Mouse (Mus musculus): ENCODE data around the gene Tymp. TPM values are rescaled to one million over a fixed set of nuclear protein-coding genes. Genes with fewer than 3 reads are reported as not detected.
A peak's percentile ranks its signal among the peaks of the same experiment; 100 is the strongest.

Tymp gene
- polyA plus RNA-seq, 1 experiment, result 5.5 TPM

- Histone ChIP-seq H3K27ac (ENCODE audit: insufficient read depth, low read length) (peak overlapping the region; percentile 82), H3K4me3 (replicated peaks; ENCODE audit: insufficient read depth, low read depth, low read length) (peak overlapping the region; percentile 62), H3K27me3 (ENCODE audit: control insufficient read depth, insufficient read depth, low read length) (no peaks in the 10 kb centered on the region), H3K4me1 (ENCODE audit: control insufficient read depth, insufficient read depth, low read length) (peaks cover 27% of the 10 kb centered on the region)
- WGBS, result 1% methylated on average over 35 of the region's 35 CpGs
- DNase-seq, result peak; percentile 80 to 84
- TF ChIP-seq CTCF (IDR thresholded peaks at IDR 0.05; ENCODE audit: borderline replicate concordance, insufficient read depth, low read depth, low read length), result peak; percentile 45; the same call in 1 of the 2 replicates
- TF ChIP-seq POLR2A (IDR thresholded peaks at IDR 0.05; ENCODE audit: borderline replicate concordance, insufficient read depth, low read length), result no peak
These were observed 3.6 kb downstream of the Tymp start for GRCm38 (mm10) chr15:89373027-89373761.

DNA sequence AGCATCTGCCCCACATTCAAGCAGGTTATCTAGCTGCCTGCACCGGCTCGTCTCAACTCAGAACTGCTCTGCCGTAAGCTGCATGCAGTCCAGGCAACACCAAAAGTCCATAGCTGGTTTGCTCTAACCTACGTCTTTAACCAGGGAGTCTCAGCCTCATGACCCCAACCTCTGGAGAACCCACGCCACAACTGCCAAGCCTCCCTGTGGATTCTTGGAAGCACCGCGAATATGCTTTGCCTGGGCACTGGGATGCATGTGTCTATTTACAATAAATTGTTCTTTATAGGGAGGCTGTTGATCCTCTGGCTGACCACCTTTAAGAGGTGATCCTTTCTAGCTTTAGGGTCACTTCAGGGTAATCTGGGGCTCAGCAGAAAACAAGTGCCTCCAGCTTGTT, 4.3 kb downstream of the Tymp start:
- Histone ChIP-seq H3K4me1 (ENCODE audit: control insufficient read depth, insufficient read depth, low read length) (peaks cover 20% of the 10 kb centered on the region), H3K4me3 (replicated peaks; ENCODE audit: insufficient read depth, low read depth, low read length) (peak overlapping the region; percentile 62), H3K27me3 (ENCODE audit: control insufficient read depth, insufficient read depth, low read length) (no peaks in the 10 kb centered on the region), H3K27ac (ENCODE audit: insufficient read depth, low read length) (peak overlapping the region; percentile 6; the same call in 1 of the 2 replicates)
- peak in 1 of 2 experiments; percentile 32 for DNase-seq
- no peak for TF ChIP-seq POLR2A (IDR thresholded peaks at IDR 0.05; ENCODE audit: borderline replicate concordance, insufficient read depth, low read length)
- no peak for TF ChIP-seq CTCF (IDR thresholded peaks at IDR 0.05; ENCODE audit: borderline replicate concordance, insufficient read depth, low read depth, low read length)
- 42% methylated on average over 7 of the region's 7 CpGs for whole genome bisulfite sequencing

GRCm38 (mm10) chr15:89372068-89372467, 4.8 kb downstream of the Tymp start:
- H3K27me3 ChIP-seq (ENCODE audit: control insufficient read depth, insufficient read depth, low read length), result no peaks in the 10 kb centered on the region
- WGBS, result 67% methylated on average over 13 of the region's 13 CpGs
- H3K27ac ChIP-seq (ENCODE audit: insufficient read depth, low read length), result 0 out of 2 replicates have a peak overlapping the region, but pooled peaks have one; percentile 6
- TF ChIP-seq CTCF (IDR thresholded peaks at IDR 0.05; ENCODE audit: borderline replicate concordance, insufficient read depth, low read depth, low read length) (no peak), POLR2A (IDR thresholded peaks at IDR 0.05; ENCODE audit: borderline replicate concordance, insufficient read depth, low read length) (no peak)
- H3K4me1 ChIP-seq (ENCODE audit: control insufficient read depth, insufficient read depth, low read length), result peaks cover 15% of the 10 kb centered on the region
- H3K4me3 ChIP-seq (replicated peaks; ENCODE audit: insufficient read depth, low read depth, low read length), result no peak overlapping the region
- no peak for DNase-seq

GRCm38 (mm10) chr15:89365141-89365551, 11.7 kb downstream of the Tymp start:
- H3K27ac ChIP-seq (ENCODE audit: insufficient read depth, low read length), result peak overlapping the region; percentile 73
- DNase-seq, result peak; percentile 92 to 95
- H3K4me3 ChIP-seq (replicated peaks; ENCODE audit: insufficient read depth, low read depth, low read length), result no peak overlapping the region
- peaks cover 29% of the 10 kb centered on the region for H3K4me1 ChIP-seq (ENCODE audit: control insufficient read depth, insufficient read depth, low read length)
- TF ChIP-seq POLR2A (IDR thresholded peaks at IDR 0.05; ENCODE audit: borderline replicate concordance, insufficient read depth, low read length) (no peak; the same call in 1 of the 2 replicates), CTCF (IDR thresholded peaks at IDR 0.05; ENCODE audit: borderline replicate concordance, insufficient read depth, low read depth, low read length) (peak; percentile 20; the same call in 1 of the 2 replicates)
- 13% methylated on average over 4 of the region's 4 CpGs for WGBS
- no peaks in the 10 kb centered on the region for H3K27me3 ChIP-seq (ENCODE audit: control insufficient read depth, insufficient read depth, low read length)

DNA sequence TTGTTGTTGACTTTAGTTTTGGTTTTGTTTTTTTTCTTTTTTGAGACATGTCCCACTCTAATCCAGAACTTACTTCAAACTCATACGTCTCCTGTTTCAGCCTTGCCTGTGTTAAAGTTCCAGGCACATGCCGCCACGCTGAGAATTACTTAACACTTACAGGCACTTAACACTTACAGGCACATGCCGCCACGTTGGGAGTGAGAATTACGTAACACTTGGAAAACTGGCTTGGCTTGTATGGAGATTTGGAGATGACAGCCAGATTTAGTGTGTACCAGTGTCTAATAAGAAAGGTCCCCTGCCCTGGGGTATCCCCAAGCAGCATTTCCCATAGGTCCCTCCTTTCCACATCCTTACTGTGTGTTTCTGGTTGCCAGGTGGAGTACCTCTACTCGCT, 13.8 kb downstream of the Tymp start:
- Histone ChIP-seq H3K4me3 (replicated peaks; ENCODE audit: insufficient read depth, low read depth, low read length) (no peak overlapping the region), H3K4me1 (ENCODE audit: control insufficient read depth, insufficient read depth, low read length) (peaks cover 29% of the 10 kb centered on the region), H3K27ac (ENCODE audit: insufficient read depth, low read length) (no peak overlapping the region), H3K27me3 (ENCODE audit: control insufficient read depth, insufficient read depth, low read length) (no peaks in the 10 kb centered on the region)
- TF ChIP-seq POLR2A (IDR thresholded peaks at IDR 0.05; ENCODE audit: borderline replicate concordance, insufficient read depth, low read length) (no peak), CTCF (IDR thresholded peaks at IDR 0.05; ENCODE audit: borderline replicate concordance, insufficient read depth, low read depth, low read length) (no peak)
- WGBS, result 61% methylated on average over 7 of the region's 7 CpGs
- no peak for DNase-seq

- TF ChIP-seq POLR2A (IDR thresholded peaks at IDR 0.05; ENCODE audit: borderline replicate concordance, insufficient read depth, low read length) (no peak), CTCF (IDR thresholded peaks at IDR 0.05; ENCODE audit: borderline replicate concordance, insufficient read depth, low read depth, low read length) (no peak)
- H3K27me3 ChIP-seq (ENCODE audit: control insufficient read depth, insufficient read depth, low read length), result no peaks in the 10 kb centered on the region
- 80% methylated on average over 3 of the region's 3 CpGs for WGBS
- DNase-seq, result no peak
- H3K4me1 ChIP-seq (ENCODE audit: control insufficient read depth, insufficient read depth, low read length), result peaks cover 12% of the 10 kb centered on the region
- no peak overlapping the region for H3K27ac ChIP-seq (ENCODE audit: insufficient read depth, low read length)
- no peak overlapping the region for H3K4me3 ChIP-seq (replicated peaks; ENCODE audit: insufficient read depth, low read depth, low read length)
These were observed 18.1 kb downstream of the Tymp start for GRCm38 (mm10) chr15:89358784-89359183.

- TF ChIP-seq CTCF (IDR thresholded peaks at IDR 0.05; ENCODE audit: borderline replicate concordance, insufficient read depth, low read depth, low read length) (no peak), POLR2A (IDR thresholded peaks at IDR 0.05; ENCODE audit: borderline replicate concordance, insufficient read depth, low read length) (no peak)
- no peaks in the 10 kb centered on the region for H3K27me3 ChIP-seq (ENCODE audit: control insufficient read depth, insufficient read depth, low read length)
- 0% methylated on average over 15 of the region's 15 CpGs for WGBS
These were observed 20.5 kb downstream of the Tymp start for GRCm38 (mm10) chr15:89356372-89356771.

More at GRCm38 (mm10) chr15:89356372-89356771, 20.5 kb downstream of the Tymp start:
- H3K27ac ChIP-seq (ENCODE audit: insufficient read depth, low read length), result no peak overlapping the region
- peak overlapping the region; percentile 92 for H3K4me3 ChIP-seq (replicated peaks; ENCODE audit: insufficient read depth, low read depth, low read length)
- H3K4me1 ChIP-seq (ENCODE audit: control insufficient read depth, insufficient read depth, low read length), result peaks cover 5% of the 10 kb centered on the region; the same call in 1 of the 2 replicates
- peak in 1 of 2 experiments; percentile 28 for DNase-seq
